Mouse (Mus musculus): ENCODE measurements around the gene Zfp51.
"Not testable (repeated sequence)": the region's sequence is repeated elsewhere in the genome, so short reads cannot be mapped to it uniquely, and the experiment has no call there.

- not testable (repeated sequence) for TF ChIP-seq CTCF (IDR thresholded peaks at IDR 0.05; ENCODE audit: borderline replicate concordance, insufficient read depth, low read length); POLR2A (IDR thresholded peaks at IDR 0.05; ENCODE audit: low read depth, low read length)
These were observed 11.3 kb upstream of the Zfp51 start for GRCm38 (mm10) chr17:21438806-21439400.
